Mouse (Mus musculus) NIH3T3 (cell line): ENCODE results near the gene Cyp4f16.
A peak's percentile ranks its signal among the peaks of the same experiment; 100 is the strongest.
"Not testable (repeated sequence)": the region's sequence is repeated elsewhere in the genome, so short reads cannot be mapped to it uniquely, and the experiment has no call there.

Source experiments
- DNase-seq: peaks from one replicate; pipeline ENCODE4 v3.0.0-alpha.2; 2012; ENCODE audit warnings: low read depth

Cyp4f16 gene

DNA sequence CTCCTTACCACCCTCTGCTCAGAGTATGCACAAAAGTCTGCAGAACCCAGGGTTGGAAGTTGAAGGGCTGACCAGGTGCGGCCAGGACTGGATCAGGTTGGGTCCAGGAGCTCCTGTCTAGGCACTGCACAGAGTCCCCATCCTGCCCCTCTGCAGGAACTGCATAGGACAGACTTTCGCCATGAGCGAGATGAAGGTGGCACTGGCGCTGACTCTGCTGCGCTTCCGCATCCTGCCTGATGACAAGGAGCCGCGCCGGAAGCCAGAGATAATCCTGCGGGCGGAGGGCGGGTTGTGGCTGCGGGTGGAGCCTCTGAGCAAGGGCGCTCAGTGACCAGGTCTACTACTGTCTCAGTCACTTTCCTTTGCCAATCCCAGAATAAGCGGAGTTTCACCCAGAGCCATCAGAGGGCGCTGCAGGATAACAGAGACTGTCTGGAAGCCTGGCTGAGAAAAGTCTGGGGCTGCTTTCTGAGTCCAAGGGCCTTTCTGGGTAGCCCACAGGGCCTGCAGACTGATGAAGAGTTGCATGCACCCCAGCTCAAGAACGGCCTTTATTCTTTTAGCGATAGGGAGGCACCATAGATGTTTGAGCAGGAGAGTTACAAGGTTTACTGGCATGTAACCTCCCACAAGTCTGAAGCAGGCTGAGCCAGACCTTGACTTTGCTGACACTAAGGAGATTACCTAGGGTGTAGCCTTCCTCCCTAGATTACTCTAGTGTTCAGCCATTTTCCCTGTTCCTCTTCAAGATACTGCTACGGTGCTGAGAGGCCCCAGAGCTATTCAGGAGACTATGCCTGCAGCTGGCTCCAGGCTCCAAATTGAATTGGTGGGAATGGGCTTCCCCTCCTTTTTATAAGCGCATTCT is 14.8 kb downstream of the Cyp4f16 start:
- peak; percentile 45 for DNase-seq

DNA sequence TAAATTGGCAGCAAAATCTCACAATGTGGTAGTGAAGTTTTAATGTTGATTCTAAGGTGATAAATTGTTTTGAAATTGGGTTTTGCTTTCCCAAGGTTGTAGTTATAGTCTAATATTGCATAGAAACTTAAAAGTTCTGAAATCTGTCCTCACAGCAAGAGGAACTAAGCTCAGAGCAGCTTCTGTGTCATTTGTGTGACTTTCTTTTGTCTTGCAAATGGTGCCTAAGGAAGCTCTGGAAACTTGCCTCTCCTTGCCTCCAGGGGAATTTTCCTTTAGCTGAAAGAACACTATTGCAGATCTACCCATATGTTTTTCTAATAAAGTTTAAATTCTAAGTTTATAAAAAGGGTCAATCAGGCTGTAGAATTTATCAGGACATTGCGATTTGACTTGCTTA is 16.7 kb downstream of the Cyp4f16 start:
- not testable (repeated sequence) for DNase-seq

GRCm38 (mm10) chr17:32554368-32554767 is 18.0 kb downstream of the Cyp4f16 start:
- DNase-seq: not testable (repeated sequence)

- DNase-seq: not testable (repeated sequence)
These were observed 26.9 kb downstream of the Cyp4f16 start for GRCm38 (mm10) chr17:32563301-32563700.

DNA sequence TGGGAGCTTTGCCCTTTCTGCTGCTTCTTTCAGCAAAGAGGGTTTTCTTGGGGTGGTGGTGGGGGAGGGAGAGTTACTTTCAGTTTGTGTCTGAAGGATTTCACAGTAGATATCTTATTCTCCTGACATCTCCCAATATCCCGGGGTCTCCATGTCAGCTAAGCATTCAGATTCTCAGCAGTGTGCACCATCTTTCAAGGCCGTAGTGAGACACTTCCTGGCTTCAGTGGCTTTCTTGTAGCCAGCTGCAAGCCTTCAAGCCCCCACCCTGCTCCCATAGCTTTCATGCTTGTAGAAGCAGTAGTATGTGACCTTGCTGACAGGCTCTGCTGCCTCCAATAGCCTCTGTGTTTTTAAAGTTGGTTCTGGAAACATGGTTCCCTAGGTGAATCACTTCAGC is 36.9 kb downstream of the Cyp4f16 start:
- not testable (repeated sequence) for DNase-seq

GRCm38 (mm10) chr17:32577496-32578186 is 41.3 kb downstream of the Cyp4f16 start:
- no peak for DNase-seq

DNA sequence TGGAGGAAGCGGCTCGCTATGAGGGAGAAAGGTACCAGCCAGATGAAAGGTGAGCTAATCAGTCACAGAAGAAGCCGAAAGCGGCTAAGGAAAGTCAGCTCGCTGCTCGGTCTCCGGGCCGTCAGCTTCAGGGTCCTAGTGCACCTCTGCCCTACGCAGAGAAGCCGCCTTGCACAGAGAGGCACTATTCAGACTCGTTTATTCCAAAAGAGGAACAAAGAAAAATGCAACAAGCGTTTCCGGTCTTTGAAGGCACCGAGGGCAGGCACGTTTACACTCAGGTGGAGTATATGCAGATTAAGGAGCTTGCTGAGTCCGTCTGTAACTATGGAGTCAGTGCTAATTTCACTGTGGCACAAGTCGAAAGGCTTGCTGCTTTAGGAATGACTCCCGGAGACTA is 60.1 kb downstream of the Cyp4f16 start:
- no peak for DNase-seq
